Mouse (Mus musculus): Measurements from ENCODE around the gene Robo2. TPM values are rescaled to one million over a fixed set of nuclear protein-coding genes. Genes with fewer than 3 reads are reported as not detected.

The Robo2 gene
- total and polyA plus RNA-seq, 3 experiments = not detected

- DNase-seq (ENCODE audit: low read depth, low spot score) = no peak
- TF ChIP-seq MYC (IDR thresholded peaks at IDR 0.05; ENCODE audit: low read depth, low read length) = no peak
- TF ChIP-seq UBTF (IDR thresholded peaks at IDR 0.05; ENCODE audit: borderline replicate concordance, insufficient read depth, low read depth, low read length) = no peak
- no peak for TF ChIP-seq GABPA (IDR thresholded peaks at IDR 0.05; ENCODE audit: low read depth, low read length)
- TF ChIP-seq JUND (IDR thresholded peaks at IDR 0.05; ENCODE audit: low read depth, low read length) = no peak
- no peak for TF ChIP-seq POLR2AphosphoS2 (IDR thresholded peaks at IDR 0.05; ENCODE audit: low read length)
- TF ChIP-seq CTCF (IDR thresholded peaks at IDR 0.05 in 2 of 3, conservative IDR thresholded peaks at IDR 0.05 in 1 of 3; ENCODE audit: control insufficient read depth in 1 of 3, insufficient read depth in 1 of 3, low read depth in 2 of 3, low read length in 3 of 3, poor library complexity in 1 of 3, severe bottlenecking in 1 of 3) = no peak
- no peak for TF ChIP-seq ZNF384 (IDR thresholded peaks at IDR 0.05; ENCODE audit: low read depth, low read length)
- TF ChIP-seq ETS1 (IDR thresholded peaks at IDR 0.05; ENCODE audit: low read depth, low read length) = no peak
- no peak for TF ChIP-seq NELFE (IDR thresholded peaks at IDR 0.05; ENCODE audit: low read depth, low read length)
- no peak for TF ChIP-seq POLR2AphosphoS5 (IDR thresholded peaks at IDR 0.05; ENCODE audit: borderline replicate concordance, low read depth, low read length)
- no peak for TF ChIP-seq ZMIZ1 (IDR thresholded peaks at IDR 0.05; ENCODE audit: low read depth, low read length)
- no peak for TF ChIP-seq SMC3 (IDR thresholded peaks at IDR 0.05; ENCODE audit: low read depth, low read length)
- no peak for TF ChIP-seq ZC3H11A (IDR thresholded peaks at IDR 0.05; ENCODE audit: low read depth, low read length)
- TF ChIP-seq MXI1 (IDR thresholded peaks at IDR 0.05; ENCODE audit: low read depth, low read length) = no peak
- TF ChIP-seq MAX (IDR thresholded peaks at IDR 0.05; ENCODE audit: low read length) = no peak
- no peak for TF ChIP-seq TCF12 (IDR thresholded peaks at IDR 0.05; ENCODE audit: low read depth, low read length)
- no peaks in the 10 kb centered on the region for H3K27me3 ChIP-seq (ENCODE audit: control insufficient read depth in 1 of 2, insufficient read depth in 2 of 2, low read length in 2 of 2)
- H3K4me1 ChIP-seq (ENCODE audit: control insufficient read depth in 1 of 2, insufficient read depth in 2 of 2, low read length in 2 of 2) = no peaks in the 10 kb centered on the region
- no peaks in the 10 kb centered on the region for H3K9me3 ChIP-seq (replicated peaks; ENCODE audit: insufficient read depth, low read length)
- H3K79me2 ChIP-seq (ENCODE audit: control insufficient read depth, insufficient read depth, low read length, poor library complexity) = no peaks in the 10 kb centered on the region
- no peak overlapping the region for H3K27ac ChIP-seq (ENCODE audit: control insufficient read depth, low read depth, low read length)
- no peaks in the 10 kb centered on the region for H3K36me3 ChIP-seq (ENCODE audit: control insufficient read depth in 1 of 2, insufficient read depth in 2 of 2, low read length in 2 of 2)
- H3K4me3 ChIP-seq (ENCODE audit: control insufficient read depth in 1 of 2, insufficient read depth in 1 of 2, low read depth in 2 of 2, low read length in 2 of 2) = no peak overlapping the region
- H3K9ac ChIP-seq (ENCODE audit: control insufficient read depth, low read depth, low read length, poor library complexity, severe bottlenecking) = no peak overlapping the region
These were observed 1.5 kb downstream of the Robo2 start for GRCm38 (mm10) chr16:74410125-74410524.

DNA sequence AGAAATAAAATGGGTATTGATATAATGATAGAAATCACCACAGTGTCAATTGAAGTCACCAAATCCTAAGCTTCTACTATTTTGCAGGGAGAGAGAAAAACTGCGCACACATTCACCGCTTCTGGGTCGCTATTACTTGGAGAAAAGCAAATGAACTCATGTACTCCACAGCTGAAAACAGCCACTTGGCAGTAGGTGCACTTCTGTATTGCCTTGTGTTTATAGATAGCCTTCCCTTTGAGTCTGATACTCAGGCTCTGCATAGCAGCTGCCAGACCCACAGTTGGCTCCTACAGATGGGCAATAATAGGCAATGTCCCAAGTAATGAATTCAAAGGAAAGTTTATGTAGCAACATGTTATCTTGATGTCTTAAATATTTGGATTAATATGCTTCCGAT lies 2.1 kb downstream of the Robo2 start:
- Histone ChIP-seq H3K36me3 (ENCODE audit: control insufficient read depth in 1 of 2, insufficient read depth in 2 of 2, low read length in 2 of 2) (no peaks in the 10 kb centered on the region), H3K27me3 (ENCODE audit: control insufficient read depth in 1 of 2, insufficient read depth in 2 of 2, low read length in 2 of 2) (no peaks in the 10 kb centered on the region), H3K27ac (ENCODE audit: control insufficient read depth, low read depth, low read length) (no peak overlapping the region), H3K4me3 (ENCODE audit: control insufficient read depth in 1 of 2, insufficient read depth in 1 of 2, low read depth in 2 of 2, low read length in 2 of 2) (no peak overlapping the region), H3K79me2 (ENCODE audit: control insufficient read depth, insufficient read depth, low read length, poor library complexity) (no peaks in the 10 kb centered on the region), H3K9ac (ENCODE audit: control insufficient read depth, low read depth, low read length, poor library complexity, severe bottlenecking) (no peak overlapping the region), H3K4me1 (ENCODE audit: control insufficient read depth in 1 of 2, insufficient read depth in 2 of 2, low read length in 2 of 2) (no peaks in the 10 kb centered on the region), H3K9me3 (replicated peaks; ENCODE audit: insufficient read depth, low read length) (no peaks in the 10 kb centered on the region)
- DNase-seq (ENCODE audit: low read depth, low spot score) = no peak
- no peak for TF ChIP-seq USF2 (IDR thresholded peaks at IDR 0.05; ENCODE audit: borderline replicate concordance in 1 of 2, insufficient read depth in 1 of 2, low read depth in 1 of 2, low read length in 2 of 2)
- TF ChIP-seq MXI1 (IDR thresholded peaks at IDR 0.05; ENCODE audit: low read depth, low read length) = no peak
- TF ChIP-seq ETS1 (IDR thresholded peaks at IDR 0.05; ENCODE audit: low read depth, low read length) = no peak
- no peak for TF ChIP-seq E2F4 (IDR thresholded peaks at IDR 0.05; ENCODE audit: borderline replicate concordance, low read depth, low read length)
- TF ChIP-seq SMC3 (IDR thresholded peaks at IDR 0.05; ENCODE audit: low read depth, low read length) = no peak

Measured in MEL (cell line).